Mouse (Mus musculus) gastrocnemius, postnatal 14 days (tissue): ENCODE data around the gene Pdk1. TPM values are rescaled to one million over a fixed set of nuclear protein-coding genes. Genes with fewer than 3 reads are reported as not detected.
A peak's percentile ranks its signal among the peaks of the same experiment; 100 is the strongest.
"Not testable (repeated sequence)": the region's sequence is repeated elsewhere in the genome, so short reads cannot be mapped to it uniquely, and the experiment has no call there.

Experiments used
- DNase-seq: peaks from one replicate; pipeline ENCODE4 v3.0.0; 2021; ENCODE audit warnings: mixed read lengths
- intact Hi-C: fragments of 180-260 bp; cut with DNase I; formaldehyde crosslinking; loops from one replicate; pipeline ENCODE4 v1.15.1; 2025; ENCODE audit warnings: low total_unique reads
- total RNA-seq, 2 experiments: library from RNA; stranded (reverse); gene quantifications; 2 replicates each; pipeline ENCODE4 v1.2.3; 2021

The Pdk1 gene
- total RNA-seq, 2 experiments from 2014 or later = 54.5 to 55.7 TPM

GRCm38 (mm10) chr2:71872141-71872540 is 883 bp upstream of the Pdk1 start:
- DNase-seq = no peak
- intact Hi-C loops = no loop called here

GRCm38 (mm10) chr2:71873474-71874322 is 674 bp downstream of the Pdk1 start:
- intact Hi-C loops = no loop called here
- DNase-seq = peak; percentile 34

- intact Hi-C loops = no loop called here
- no peak for DNase-seq
These were observed 1.4 kb downstream of the Pdk1 start for GRCm38 (mm10) chr2:71874422-71874821.

GRCm38 (mm10) chr2:71874836-71875235 is 1.8 kb downstream of the Pdk1 start:
- DNase-seq = no peak
- intact Hi-C loops = no loop called here

GRCm38 (mm10) chr2:71877865-71878264 is 4.8 kb downstream of the Pdk1 start:
- intact Hi-C loops = no loop called here
- DNase-seq = no peak

GRCm38 (mm10) chr2:71878441-71878840 is 5.4 kb downstream of the Pdk1 start:
- intact Hi-C loops = no loop called here
- no peak for DNase-seq

- DNase-seq = no peak
- intact Hi-C loops = no loop called here
These were observed 5.9 kb downstream of the Pdk1 start for GRCm38 (mm10) chr2:71878943-71879342.

GRCm38 (mm10) chr2:71882914-71883651 is 10.1 kb downstream of the Pdk1 start:
- intact Hi-C loops = no loop called here
- DNase-seq = no peak

- no peak for DNase-seq
- intact Hi-C loops = no loop called here
These were observed 14.2 kb downstream of the Pdk1 start for GRCm38 (mm10) chr2:71887269-71887668.

GRCm38 (mm10) chr2:71888437-71888836 is 15.4 kb downstream of the Pdk1 start:
- no peak for DNase-seq
- intact Hi-C loops = no loop called here

- DNase-seq = no peak
- intact Hi-C loops = no loop called here
These were observed 18.5 kb downstream of the Pdk1 start for GRCm38 (mm10) chr2:71891536-71891935.

GRCm38 (mm10) chr2:71892741-71893349 is 19.8 kb downstream of the Pdk1 start:
- intact Hi-C loops = no loop called here

GRCm38 (mm10) chr2:71895596-71896286 is 22.7 kb downstream of the Pdk1 start:
- intact Hi-C loops = no loop called here
- no peak for DNase-seq

More at GRCm38 (mm10) chr2:71892741-71893349, 19.8 kb downstream of the Pdk1 start:
- DNase-seq = no peak

- intact Hi-C loops = no loop called here
- no peak for DNase-seq
These were observed 24.4 kb downstream of the Pdk1 start for GRCm38 (mm10) chr2:71897420-71897819.

- intact Hi-C loops = no loop called here
- DNase-seq = peak; percentile 12
These were observed 25.4 kb downstream of the Pdk1 start for GRCm38 (mm10) chr2:71898335-71898856.

- DNase-seq = no peak
- intact Hi-C loops = loop anchor here (2.0 kb wide), 1 partner anchor 55 kb away; no protein-coding TSS in a partner anchor
These were observed 26.9 kb downstream of the Pdk1 start for GRCm38 (mm10) chr2:71899886-71900285.

GRCm38 (mm10) chr2:71905154-71905553 is 32.1 kb downstream of the Pdk1 start:
- no peak for DNase-seq
- intact Hi-C loops = no loop called here

GRCm38 (mm10) chr2:71906356-71906755 is 33.3 kb downstream of the Pdk1 start:
- intact Hi-C loops, DNase-seq: not testable (repeated sequence)

GRCm38 (mm10) chr2:71913911-71914310 is 40.9 kb downstream of the Pdk1 start:
- DNase-seq = no peak
- intact Hi-C loops = no loop called here
